Mouse (Mus musculus): Measurements from ENCODE around the gene Col6a6.

The Col6a6 gene

GRCm38 (mm10) chr9:105800286-105800685 lies 27.7 kb downstream of the Col6a6 start:
- DNase-seq (ENCODE audit: low read depth) = no peak

DNA sequence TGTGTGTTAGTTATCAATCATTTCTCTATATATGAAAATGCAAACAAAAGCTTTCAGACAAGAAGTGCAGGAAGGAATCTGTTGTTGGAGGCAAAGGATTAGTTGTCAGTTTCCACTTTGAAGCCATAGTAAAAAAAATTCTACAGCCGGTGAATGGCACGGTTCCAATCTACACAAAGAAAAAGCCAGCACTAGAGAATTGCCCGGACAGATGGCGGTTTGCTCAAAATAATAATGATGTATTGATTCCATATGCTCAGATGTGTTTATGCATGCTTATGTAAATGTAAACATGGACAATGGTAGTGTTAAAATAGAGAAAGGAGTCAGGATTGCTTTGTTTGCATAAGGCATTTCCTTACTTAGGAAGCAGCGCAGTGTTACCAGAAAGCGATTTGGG lies 31.8 kb downstream of the Col6a6 start:
- DNase-seq (ENCODE audit: low read depth) = no peak

DNA sequence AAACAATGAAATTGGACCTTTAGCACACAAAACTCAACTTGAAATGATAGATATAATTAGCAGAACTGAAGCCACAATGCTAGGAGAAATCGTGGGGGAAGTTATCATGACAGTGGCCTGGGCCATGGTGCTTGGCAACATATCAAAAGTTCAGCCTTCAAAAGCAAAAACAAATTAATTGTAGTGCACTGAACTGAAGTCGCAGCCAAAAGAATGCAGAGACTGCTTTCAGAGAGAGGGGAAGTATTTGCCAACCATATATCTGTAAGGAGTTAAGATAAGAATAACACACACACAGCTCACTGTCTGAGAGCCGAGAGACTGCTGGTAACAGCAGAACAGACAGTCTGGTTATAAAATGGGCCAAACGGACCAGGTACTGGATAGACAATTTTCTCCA lies 33.0 kb downstream of the Col6a6 start:
- no peak for DNase-seq (ENCODE audit: low read depth)

- no peak for DNase-seq (ENCODE audit: low read depth)
These were observed 36.1 kb downstream of the Col6a6 start for GRCm38 (mm10) chr9:105791810-105792209.

GRCm38 (mm10) chr9:105788203-105788602 lies 39.8 kb downstream of the Col6a6 start:
- no peak for DNase-seq (ENCODE audit: low read depth)

DNA sequence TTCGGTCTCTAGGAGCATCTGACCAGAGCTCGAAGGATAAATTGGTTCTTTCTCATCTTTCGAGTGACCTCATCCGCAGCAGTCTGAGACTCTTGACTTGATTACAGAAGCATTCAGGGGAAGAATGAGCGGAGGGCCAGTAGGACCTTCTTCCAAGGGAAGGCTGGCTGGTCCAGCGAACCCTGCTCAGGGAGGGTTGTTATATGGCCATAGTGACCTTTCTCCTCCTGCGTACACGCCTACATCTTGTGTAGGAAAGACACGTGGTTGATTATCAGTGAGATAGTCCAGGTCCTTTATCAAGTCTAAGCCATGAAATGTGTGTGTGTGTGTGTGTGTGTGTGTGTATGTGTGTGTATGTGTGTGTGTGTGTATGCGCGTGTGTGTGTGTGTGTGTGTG lies 40.2 kb downstream of the Col6a6 start:
- DNase-seq (ENCODE audit: low read depth) = no peak

DNA sequence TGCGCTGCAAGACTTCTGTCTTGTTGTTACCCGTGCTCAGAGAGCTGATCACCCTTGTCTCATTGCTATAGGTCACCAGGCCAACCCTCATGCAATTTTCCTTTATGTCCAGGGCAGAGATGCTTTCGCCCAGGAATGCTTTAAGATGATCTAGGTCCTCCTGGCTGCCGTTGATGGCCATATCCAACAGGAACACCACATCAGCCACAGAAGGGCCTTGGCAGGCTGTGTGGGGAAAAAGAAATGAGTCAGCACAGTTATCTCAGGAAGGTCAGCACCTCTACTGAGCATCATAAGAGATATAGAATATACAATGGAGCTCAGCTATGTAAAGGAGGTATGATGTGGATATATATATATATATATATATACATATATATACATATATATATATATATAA lies 43.9 kb downstream of the Col6a6 start:
- no peak for DNase-seq (ENCODE audit: low read depth)

DNA sequence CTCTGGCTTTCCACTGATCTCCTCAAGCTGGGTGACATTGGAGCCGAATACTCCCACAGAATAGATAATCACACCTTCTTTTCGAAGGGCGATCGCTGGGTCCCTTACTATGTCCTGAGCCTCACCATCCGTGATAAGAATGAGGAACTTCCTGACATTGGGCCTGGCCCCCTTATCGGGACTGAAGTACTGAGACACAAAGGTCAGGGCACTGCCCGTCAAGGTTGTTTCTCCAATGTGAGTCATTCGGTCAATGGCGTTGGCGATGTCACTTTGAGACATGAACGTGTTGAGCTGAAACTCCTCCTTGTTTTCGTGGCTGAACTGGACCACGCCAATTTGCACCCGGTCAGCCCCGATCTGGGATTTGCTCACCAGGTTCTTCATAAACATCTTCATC lies 47.3 kb downstream of the Col6a6 start:
- DNase-seq (ENCODE audit: low read depth) = no peak

DNA sequence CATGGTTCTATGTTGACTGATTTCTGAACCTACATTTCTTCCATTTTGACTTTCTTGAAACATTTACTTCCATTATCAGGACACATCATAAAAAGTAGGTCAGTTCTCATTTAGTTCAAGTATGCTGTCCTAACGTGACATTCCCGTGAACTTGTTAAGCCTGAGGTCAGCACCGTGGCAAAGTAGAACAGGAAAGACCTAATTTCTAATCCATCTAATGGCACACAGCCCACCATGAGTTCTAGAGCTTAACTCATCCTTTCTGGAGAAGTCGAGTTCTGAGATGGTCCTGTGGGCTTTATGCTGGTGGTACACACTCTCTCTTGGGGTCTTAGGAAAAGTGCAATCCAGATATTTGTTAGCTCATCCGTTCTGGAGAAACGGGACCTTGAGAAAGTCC lies 49.2 kb downstream of the Col6a6 start:
- DNase-seq (ENCODE audit: low read depth) = no peak

GRCm38 (mm10) chr9:105774878-105775277 lies 53.1 kb downstream of the Col6a6 start:
- DNase-seq (ENCODE audit: low read depth) = no peak

- no peak for DNase-seq (ENCODE audit: low read depth)
These were observed 53.6 kb downstream of the Col6a6 start for GRCm38 (mm10) chr9:105774321-105774720.

DNA sequence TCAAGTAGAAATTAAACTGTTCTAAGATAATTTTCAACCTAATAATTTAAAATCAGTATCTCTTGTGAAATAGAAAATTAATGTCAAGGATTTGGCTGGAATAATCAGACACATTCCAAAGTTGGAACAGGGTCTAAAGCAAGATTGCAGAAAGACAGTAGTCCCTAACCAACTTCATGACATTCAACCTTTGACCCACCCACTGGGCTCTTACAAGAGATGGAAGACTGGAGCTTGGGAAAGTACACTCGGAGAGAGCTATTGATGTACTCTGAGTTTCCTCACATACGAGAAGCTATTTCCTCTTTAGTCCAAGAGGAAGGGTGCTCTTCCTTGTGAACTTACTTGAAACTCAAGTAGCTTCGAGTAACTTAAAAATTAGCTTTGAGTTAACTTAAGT lies 56.6 kb downstream of the Col6a6 start:
- no peak for DNase-seq (ENCODE audit: low read depth)

DNA sequence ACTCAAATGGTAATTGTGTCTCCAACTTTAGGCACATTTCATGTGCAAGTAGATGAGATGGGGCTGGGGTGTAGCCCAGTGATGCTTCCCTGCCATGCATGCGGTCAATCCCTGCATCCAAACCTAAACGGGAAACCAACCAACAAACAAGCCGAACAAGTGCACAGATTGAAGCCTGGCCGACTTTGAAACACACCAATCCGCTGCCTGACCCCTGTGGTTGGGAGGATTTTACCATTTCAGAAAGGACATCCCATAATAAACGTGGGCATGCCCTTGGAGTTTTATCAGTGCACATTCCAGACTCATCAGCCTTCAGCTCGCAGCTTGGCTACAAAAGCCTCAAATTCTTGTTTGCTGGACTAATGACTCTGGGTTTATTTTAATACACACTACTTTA lies 57.3 kb downstream of the Col6a6 start:
- DNase-seq (ENCODE audit: low read depth) = no peak

GRCm38 (mm10) chr9:105765891-105766290 lies 62.1 kb downstream of the Col6a6 start:
- DNase-seq (ENCODE audit: low read depth) = no peak

DNA sequence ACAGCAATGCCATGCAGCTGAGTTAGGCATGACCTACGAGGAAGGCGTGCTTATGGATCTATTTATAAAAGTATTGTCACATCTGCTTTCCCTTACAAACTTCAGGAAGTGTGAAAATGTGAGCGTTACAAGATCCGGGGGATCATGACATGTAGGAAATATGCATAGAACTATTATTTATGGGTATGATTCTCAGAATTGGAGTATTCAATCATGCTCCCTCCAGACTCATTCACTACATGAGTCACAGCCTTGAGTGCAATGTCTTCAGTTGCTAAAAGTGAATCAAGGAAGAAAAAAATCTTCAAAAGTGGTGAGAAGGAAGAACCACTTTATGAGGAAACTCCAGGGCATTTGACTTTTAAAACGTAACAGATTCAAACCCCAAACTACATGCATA lies 63.3 kb downstream of the Col6a6 start:
- no peak for DNase-seq (ENCODE audit: low read depth)

GRCm38 (mm10) chr9:105764127-105764526 lies 63.8 kb downstream of the Col6a6 start:
- no peak for DNase-seq (ENCODE audit: low read depth)

DNA sequence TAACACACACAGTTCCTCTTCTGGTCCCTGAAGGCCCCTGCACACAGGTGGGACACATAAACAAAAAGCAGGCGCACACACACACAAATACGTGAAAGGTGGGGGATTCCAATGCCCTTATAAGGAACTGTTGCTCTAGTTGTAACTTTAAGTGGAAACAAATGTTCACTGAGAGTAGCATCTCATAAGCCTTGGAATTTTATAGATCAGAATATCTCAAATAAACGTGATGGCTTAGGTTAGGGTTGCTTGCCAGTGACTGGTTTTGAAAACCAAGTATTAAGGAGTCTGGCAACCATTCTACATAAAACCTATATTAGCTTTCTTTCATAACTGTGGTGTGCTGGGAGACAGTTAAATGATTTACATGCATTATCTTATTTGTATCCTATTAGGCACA lies 64.3 kb downstream of the Col6a6 start:
- DNase-seq (ENCODE audit: low read depth) = no peak

GRCm38 (mm10) chr9:105762274-105762673 lies 65.7 kb downstream of the Col6a6 start:
- no peak for DNase-seq (ENCODE audit: low read depth)

DNA sequence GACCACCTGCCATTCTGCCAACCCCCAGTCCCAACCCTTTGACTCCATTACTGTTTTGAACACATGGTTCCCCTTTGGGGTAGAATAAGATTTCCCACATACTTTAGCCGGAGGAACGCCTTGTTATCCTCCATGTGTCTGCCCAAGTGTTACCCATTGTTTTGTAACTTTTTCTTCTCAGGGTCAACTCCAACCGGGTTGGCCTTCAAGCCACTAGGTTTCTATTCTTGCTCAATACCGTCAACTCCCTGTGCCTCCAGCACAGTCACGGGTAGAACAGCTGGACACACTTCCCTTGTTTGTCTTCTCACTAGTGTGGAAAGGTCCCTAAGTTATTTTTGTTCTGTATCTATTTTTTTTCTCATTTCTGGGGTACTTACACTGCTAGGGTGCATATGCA lies 69.1 kb downstream of the Col6a6 start:
- no peak for DNase-seq (ENCODE audit: low read depth)

GRCm38 (mm10) chr9:105758173-105758765 lies 69.7 kb downstream of the Col6a6 start:
- DNase-seq (ENCODE audit: low read depth) = no peak

DNA sequence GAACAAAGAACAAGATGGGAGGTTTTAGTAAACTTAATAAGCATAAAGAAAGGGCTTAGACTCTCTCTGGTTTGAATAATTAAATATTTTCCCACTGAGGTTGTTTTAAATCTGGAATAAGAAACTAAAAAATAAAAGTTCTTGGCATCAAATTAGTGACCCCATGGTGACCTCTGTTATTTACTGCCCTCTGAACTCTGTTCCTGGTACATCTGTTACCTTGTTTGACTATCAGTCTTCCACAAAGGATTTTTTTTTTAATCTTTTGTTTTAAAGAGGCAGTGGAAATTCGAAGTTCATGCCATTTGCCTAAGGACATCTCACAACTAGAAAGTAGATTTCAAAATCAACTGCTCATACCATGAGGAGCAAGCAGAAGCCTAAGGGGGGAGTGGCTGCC lies 73.7 kb downstream of the Col6a6 start:
- no peak for DNase-seq (ENCODE audit: low read depth)

DNA sequence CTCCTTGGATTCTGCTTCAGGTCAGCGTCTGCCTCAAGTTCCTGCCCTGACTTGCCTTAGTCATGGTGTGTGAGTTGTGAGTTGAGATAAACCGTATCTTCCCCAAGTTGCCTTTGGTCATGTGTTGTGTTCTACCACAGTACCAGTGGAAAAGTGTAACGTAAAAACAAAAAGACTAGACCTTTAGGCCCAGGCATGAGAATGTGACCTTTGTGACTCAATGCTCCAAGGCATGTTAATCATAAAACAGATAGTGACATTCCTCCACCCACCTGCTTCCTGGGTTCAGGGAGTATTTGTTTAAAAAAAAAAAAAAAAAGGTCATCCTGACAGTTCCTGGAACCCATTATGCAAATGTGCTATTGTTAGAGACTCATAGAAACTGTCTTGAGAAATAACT lies 82.1 kb downstream of the Col6a6 start:
- no peak for DNase-seq (ENCODE audit: low read depth)

DNA sequence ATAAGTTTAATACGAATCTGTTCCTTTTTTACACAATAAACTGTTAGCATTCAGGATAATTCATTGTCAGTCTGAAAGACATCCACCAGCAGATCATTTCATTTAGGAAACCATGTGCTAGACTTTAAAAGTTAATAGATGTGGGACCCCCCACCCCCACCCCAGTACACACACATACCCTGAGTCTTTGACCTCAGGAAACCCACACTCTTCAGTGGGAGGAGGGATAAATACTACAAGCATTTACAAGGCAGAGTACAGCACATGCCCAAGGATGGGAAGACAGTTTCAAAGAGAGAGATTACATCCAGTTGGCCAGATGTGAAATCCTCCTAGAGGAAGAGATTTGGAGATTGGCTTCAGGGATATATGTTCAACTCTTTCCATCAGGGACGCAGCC lies 87.5 kb downstream of the Col6a6 start:
- no peak for DNase-seq (ENCODE audit: low read depth)

- no peak for DNase-seq (ENCODE audit: low read depth)
These were observed 88.5 kb downstream of the Col6a6 start for GRCm38 (mm10) chr9:105739446-105739845.

GRCm38 (mm10) chr9:105737448-105737847 lies 90.5 kb downstream of the Col6a6 start:
- no peak for DNase-seq (ENCODE audit: low read depth)
